Mouse (Mus musculus): ENCODE measurements around the gene Akr7a5.

Akr7a5 gene

DNA sequence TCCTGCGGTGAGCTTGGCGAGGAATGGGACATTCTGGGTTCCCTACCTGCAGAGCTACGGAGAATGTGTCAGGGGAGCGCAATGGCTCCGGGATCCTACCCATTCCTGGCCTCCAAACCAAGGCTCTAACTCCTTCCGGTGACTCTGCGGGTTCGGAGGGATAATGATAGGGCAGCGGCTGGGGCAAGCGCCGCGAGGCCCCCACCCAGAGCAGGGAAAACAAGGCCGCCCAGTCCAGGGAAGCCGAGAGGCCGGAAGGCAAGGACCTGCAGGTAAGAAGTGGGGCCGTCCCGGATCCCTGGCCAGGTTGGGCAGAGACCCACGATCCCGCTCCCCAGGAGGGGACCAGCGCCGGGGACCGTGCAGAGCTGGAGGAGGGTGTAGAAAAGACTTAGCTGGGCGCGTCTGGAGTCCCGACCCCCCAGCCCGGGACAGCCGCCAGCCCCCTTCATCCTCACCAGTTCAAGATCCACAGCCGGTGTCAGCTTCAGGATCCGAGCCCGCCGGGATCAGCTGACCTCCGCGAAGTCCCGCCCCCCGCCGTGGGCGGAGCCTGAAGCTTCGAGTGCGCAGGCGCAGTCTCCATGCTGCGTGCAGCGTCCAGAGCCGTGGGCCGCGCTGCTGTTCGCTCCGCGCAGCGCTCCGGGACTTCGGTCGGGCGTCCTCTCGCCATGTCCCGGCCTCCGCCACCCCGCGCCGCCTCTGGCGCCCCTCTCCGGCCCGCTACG lies at the start of gene Akr7a5, which contains the start of gene Pqlc2:
TSS of gene Akr7a5 (plus strand) at position 574 of the 728 bp plus-strand sequence.
TSS of gene Pqlc2 (minus strand) at position 538 of the 728 bp plus-strand sequence.
- DNase-seq (ENCODE audit: low spot score in 2 of 2) = peak; percentile 99

- no peak for DNase-seq (ENCODE audit: low spot score in 2 of 2)
Observed at GRCm38 (mm10) chr4:139262981-139263380, 47.6 kb upstream of the Akr7a5 start.

DNA sequence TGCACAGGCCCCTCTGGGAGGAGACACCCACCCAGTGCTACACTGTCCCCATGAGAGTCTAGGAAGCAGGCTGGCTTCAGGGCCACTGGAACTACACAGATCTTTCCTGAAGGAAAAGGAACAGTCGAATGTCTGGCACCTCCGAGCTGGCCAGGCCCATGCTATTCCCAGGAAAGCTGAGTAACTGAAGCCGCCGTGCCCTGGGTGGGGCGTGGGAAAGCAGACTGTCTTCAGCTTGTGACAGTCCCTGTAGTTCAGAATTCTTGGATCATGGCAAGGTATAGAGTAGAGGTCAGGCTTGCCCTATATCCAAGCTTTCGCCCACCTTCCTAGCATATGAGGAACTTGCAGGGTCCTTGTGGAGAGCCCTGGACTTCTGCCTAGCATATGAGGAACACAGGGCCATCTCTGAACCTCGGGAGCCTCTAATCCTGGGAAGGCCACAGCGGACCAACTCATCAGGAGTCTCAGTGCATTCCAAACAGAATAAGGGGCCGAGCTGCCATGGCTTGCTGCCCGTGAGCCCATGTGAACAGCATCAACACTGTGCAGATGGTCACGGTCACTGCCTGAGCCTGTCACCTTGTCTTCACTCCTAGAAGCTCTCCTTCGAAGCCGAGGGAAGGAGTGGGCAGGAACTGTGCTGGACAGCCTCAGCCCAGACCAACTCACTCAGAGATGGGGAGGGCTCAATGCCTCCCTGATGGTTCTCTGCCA lies 44.6 kb upstream of the Akr7a5 start:
- DNase-seq (ENCODE audit: low spot score in 2 of 2) = no peak

DNA sequence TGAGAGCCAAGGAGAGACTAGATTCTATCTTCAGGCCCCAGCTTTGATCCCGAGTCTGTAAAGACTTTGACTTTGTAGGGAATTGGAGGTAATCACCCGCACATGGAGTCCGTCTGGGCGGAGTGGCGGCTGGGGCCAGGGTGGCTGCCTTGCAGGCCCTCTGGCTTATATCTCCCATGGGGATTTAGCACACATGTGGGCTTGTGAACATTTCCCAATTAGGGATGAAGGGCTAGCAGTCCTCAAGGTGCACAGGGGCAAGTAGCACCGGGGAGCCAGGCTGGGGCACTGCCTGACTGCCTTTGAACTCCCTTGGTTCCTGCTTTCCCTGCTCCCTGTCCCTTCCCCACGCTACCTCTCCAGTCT lies 44.1 kb upstream of the Akr7a5 start:
- DNase-seq (ENCODE audit: low spot score in 2 of 2) = no peak

DNA sequence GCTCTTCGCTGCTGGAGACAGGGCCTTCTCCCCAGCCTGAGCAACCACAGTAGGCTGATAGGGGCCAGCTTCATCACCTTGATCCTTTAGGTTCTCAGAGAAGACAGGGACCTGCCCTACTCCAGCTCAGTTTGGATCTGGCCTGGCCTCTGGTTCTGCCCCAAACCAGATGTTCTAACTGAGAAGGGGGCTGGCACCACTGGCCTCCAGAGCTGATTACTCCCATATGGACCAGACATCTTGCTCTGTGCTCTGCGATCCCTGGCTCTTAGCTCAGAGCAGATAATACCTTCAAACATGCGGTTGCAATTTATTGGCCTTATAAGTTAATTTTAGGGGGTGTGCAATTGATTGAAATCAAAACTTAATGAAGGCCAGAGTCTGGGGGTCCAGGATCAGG lies 43.2 kb upstream of the Akr7a5 start:
- no peak for DNase-seq (ENCODE audit: low spot score in 2 of 2)

DNA sequence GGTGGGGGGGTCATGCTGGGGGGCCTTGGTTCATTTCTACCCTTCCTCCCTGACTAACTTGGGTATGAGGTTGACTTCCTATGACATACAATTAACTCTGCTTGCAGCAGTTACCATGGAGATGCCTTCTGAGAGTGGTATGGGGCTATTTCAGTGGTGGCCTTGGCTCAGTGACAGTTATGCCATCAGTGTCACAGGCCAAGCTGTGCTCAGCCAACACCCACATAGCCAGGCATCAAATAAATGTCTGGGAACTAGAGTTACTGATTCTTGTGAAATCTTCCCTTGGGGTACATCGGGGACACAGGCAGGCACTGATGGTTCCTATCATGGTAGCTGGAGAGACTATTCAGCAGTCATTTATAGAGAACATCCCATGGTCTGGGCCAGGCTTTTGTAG lies 42.3 kb upstream of the Akr7a5 start:
- DNase-seq (ENCODE audit: low spot score in 2 of 2) = no peak

GRCm38 (mm10) chr4:139270168-139270567 lies 40.4 kb upstream of the Akr7a5 start:
- DNase-seq (ENCODE audit: low spot score in 2 of 2) = no peak

DNA sequence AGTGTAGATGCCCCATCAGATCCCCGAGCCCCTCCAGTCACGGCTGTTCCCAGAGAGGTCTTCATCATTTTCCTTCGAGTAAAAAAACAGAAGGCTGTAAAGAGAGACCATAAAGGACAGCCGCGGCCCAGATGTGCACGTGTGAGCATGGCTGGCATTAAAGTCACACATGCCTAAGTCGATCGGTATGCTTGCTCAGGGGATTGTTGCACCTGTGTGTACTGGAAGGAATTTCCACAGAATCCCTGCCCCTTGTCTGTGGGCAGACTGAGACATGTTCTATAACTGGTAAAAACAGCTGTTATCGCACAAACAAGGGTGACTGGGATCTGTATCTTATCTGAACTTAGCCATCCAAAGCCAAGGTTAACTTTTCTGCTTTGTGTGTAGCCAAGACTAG lies 39.0 kb upstream of the Akr7a5 start:
- DNase-seq (ENCODE audit: low spot score in 2 of 2) = no peak

- no peak for DNase-seq (ENCODE audit: low spot score in 2 of 2)
Observed at GRCm38 (mm10) chr4:139272951-139273680, 37.4 kb upstream of the Akr7a5 start.

GRCm38 (mm10) chr4:139274573-139274972 lies 36.0 kb upstream of the Akr7a5 start:
- DNase-seq (ENCODE audit: low spot score in 2 of 2) = no peak

GRCm38 (mm10) chr4:139276411-139276810 lies 34.1 kb upstream of the Akr7a5 start:
- no peak for DNase-seq (ENCODE audit: low spot score in 2 of 2)

DNA sequence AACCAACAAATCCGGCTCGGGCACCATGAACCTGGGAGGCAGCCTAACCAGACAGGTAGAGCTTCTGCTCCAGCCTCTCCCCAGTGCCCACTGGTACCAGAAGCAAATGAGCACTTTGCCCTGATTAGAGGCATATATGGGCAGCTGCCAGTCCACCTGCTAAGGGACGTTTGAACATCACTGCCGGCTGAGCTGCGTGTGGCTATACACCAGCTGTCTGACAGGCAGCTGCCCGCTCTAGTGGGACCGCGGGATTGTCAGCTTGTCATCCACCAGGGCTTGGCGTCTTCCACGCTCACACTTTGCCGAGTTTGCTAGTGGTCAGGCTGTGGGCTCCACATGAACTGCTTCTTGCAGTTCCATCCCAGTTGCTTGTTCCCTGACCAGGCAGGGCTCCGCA lies 30.0 kb upstream of the Akr7a5 start:
- no peak for DNase-seq (ENCODE audit: low spot score in 2 of 2)

DNA sequence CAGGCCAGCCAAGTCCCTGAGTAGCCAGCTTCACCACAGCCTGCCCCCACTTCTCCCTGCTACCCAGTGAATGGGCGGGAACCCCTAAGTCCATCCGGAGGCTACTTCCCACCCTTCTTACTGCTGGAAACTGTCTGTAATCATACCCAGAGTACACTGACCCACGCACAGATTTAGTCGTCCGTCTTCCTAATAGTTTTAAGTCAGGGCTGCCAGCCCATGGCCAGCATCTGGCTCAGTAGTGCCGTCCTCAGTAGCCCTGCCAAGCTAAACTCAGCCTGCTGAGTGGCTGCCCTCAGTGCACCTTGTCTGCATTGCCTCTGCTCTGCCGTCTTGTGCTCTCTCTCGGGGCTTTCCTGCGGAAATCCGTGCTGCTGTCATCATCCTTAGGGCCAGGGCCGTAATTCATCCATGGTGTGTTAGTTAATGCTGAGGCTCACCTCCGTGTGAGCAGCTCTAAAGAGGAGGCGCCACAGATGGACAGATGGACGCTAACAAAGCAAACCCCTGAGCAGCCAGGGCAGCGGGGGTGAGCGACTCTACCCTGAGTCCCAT lies 28.7 kb upstream of the Akr7a5 start:
- DNase-seq (ENCODE audit: low spot score in 2 of 2) = no peak

DNA sequence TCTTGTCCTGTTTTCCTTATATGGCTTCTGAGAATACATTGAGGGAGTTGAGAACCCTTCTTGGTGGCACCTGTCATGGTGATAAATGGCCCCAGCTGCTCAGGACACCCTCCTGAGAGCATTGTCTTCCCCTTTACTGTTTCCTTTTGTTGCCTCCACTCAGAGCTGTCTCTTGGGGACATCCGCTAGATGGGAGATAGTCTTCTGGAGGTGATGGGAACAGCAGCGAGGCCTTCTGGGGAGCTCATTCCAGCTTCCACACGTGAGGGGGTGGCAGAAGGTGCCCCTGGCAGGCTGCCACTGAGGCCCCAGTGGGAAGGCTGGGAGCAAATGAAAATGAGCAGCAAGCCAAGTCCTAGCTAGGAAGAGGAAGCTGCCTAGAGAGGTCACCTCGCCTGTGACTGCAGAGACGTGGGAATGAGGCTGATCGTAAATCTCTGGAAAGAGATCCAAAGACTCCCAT lies 27.6 kb upstream of the Akr7a5 start:
- DNase-seq (ENCODE audit: low spot score in 2 of 2) = no peak

- DNase-seq (ENCODE audit: low spot score in 2 of 2) = no peak
Observed at GRCm38 (mm10) chr4:139284877-139285276, 25.7 kb upstream of the Akr7a5 start.

- DNase-seq (ENCODE audit: low spot score in 2 of 2) = no peak
Observed at GRCm38 (mm10) chr4:139286234-139286633, 24.3 kb upstream of the Akr7a5 start.

DNA sequence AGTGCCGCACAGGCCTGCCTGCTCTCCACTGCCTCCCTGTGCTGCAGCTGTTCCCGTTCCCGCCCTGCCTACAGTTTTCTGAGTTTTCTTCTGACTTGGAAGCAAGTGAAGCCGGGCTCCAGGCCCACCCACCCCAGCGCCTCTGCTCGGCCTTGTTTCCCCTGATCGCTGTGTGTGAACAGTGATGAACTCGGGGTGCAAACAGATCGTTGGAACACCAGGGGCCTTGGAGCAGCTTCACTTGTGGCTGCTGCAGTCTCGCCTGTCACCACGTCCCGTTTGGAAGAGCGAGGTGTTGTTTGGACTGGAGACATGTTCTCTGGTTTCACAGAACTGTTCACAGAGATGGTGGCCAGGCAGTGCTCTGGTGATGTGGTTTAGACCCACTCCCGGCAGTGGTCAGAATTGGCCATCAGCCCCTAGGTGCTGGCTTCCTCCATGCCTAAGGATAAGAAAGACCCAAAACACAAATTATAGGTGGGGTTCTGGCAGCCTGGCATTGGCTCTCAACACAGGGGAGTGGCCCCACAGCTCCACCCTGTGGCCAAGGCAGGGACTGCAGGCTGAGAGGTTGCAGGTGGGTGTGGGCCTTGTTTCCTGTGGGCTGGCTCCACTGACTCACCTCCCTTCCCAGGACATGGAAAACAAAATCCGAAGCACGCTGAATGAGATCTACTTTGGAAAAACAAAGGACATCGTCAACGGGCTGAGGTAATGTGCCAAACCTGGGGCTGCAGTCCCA lies 23.3 kb upstream of the Akr7a5 start:
- DNase-seq (ENCODE audit: low spot score in 2 of 2) = peak; percentile 63 to 75

GRCm38 (mm10) chr4:139289017-139289416 lies 21.5 kb upstream of the Akr7a5 start:
- DNase-seq (ENCODE audit: low spot score in 2 of 2) = peak in 1 of 2 experiments; percentile 19

- no peak for DNase-seq (ENCODE audit: low spot score in 2 of 2)
Observed at GRCm38 (mm10) chr4:139291099-139291498, 19.4 kb upstream of the Akr7a5 start.

- no peak for DNase-seq (ENCODE audit: low spot score in 2 of 2)
Observed at GRCm38 (mm10) chr4:139292038-139292437, 18.5 kb upstream of the Akr7a5 start.

DNA sequence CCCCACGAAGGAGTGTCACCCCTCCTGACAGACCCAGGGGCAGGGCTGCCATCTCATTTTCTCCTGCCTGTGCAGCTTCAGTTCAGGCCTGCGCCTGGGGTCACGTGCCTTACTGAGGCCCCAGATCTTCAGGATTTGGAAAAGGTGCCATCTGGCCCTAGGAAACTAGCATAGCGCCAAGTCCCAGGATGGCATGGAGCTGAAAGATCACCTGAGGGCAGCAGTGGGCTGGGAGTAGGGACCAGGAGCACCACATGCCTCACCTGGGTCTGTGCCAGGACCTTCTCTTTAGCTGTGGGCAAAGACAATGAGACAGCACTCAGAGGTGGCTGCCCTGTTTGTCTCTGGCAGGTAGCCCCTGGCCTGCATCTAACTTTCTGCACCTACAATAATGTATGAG lies 13.0 kb upstream of the Akr7a5 start:
- no peak for DNase-seq (ENCODE audit: low spot score in 2 of 2)
